Mouse (Mus musculus) spleen, postnatal 4 days (tissue): ENCODE measurements around the gene Hectd4.
A peak's percentile ranks its signal among the peaks of the same experiment; 100 is the strongest.

ENCODE experiments used
- DNase-seq, 2 experiments: peaks; one replicate each; pipeline ENCODE4 v3.0.0; 2022; ENCODE audit warnings: low spot score in 2 of 2

Gene Hectd4

DNA sequence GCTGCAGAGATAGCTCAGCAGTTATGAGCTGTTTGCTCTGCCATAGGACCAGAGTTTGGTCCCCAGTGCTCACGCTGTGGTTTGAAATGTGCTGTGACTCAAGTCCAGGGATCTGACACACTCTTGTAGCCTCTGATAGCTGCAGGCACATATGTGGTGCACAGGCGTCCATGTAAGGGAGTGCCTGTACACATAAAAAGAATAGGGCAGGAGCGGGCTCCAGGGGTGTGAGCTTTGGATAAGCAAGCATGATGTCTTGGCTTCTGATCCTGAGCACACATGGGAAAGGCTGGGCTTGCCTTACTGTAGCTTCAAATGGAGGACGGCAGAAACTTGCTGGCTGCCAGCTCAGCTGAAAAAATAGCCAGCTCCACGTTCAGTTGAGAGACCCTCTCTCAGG lies 175.6 kb downstream of the Hectd4 start:
- DNase-seq: no peak

- peak; percentile 96 to 98 for DNase-seq
Measured at GRCm38 (mm10) chr5:121397187-121398145, 177.4 kb downstream of the Hectd4 start, which contains the start of gene Naa25. TSS of gene Naa25 (plus strand) at chr5:121397936.

DNA sequence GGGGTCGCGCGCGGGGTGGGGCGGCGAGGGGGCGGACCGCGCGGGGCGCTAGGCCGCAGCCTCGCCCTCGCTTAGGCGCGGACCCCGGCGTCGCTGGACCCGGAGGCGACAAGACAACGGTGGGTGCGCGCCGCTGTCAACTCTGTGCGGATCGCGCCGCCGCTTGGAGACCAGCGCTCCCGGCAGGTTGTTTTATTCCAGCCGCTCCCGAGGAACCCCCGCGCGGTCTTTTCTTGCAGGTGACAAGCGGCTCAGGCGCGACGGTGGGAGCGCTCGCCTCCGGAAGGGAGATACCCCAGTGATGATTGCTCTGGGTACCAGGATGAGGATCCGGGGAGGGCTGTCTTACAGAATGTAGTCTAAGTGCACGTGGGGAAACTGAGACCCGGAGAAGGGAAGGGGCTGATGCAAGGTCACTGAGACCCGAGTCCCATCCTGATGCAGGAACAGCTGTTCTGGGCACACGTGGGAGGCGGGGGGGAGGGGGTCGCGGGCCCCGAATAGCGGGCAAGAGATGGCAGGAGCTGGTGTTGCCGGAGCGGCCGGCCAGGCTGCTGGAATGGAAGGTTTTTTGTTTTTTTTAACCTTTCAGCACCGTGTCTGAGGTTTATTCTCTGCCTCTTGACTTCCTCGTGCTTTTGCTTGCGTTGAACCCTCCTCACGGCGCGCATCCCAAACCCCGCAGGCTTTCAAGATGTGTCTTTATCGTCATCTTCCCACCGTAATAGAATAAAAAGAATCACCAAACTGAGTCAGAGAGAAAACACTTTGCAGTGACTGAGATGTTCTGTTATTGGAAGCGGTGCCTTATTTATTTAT lies 178.3 kb downstream of the Hectd4 start:
- DNase-seq: no peak

DNA sequence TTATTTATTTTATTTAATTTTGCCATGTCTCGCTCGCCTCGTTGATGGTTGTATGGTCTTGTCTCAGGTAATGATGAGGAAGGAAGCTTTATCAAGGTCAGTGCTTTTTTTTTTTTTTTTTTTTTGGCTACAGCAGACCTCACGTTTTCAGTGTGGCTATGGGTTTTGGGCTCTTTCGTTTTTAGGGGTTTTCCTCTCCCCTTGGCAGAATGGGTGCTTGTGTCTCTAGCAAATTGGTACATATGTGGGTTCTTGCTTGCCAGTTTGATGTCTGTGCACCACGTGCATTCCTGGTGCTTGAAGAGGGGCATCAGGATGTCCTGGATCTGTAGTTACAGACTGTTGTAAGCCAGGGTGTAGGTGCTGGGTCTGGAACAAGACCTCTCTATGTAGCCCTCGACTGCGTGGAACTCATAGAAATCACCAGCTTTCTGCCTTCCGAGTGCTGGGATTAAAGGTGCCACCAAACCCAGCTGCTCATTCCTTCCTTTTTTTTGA lies 179.0 kb downstream of the Hectd4 start:
- no peak for DNase-seq

DNA sequence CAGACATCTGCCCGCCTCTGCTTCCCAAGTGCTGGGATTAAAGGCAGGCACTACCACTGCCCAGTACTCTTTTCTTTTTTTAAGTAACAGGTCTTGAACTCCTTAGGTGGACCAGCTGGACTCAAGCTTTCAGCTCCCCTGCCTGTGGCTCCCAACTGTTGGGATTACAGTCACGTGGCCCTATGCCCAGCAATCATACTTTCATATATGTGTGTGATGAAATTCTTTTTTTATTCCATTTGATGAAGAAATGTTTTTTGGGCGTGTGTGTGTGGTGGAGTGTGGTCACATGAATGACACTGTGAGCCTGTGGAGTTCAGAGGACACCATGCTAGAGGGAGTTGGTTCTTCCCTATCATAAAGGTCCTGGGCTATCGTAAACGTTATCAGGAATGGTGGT lies 179.5 kb downstream of the Hectd4 start:
- no peak for DNase-seq

- DNase-seq: no peak
Measured at GRCm38 (mm10) chr5:121400064-121400463, 180.0 kb downstream of the Hectd4 start.

DNA sequence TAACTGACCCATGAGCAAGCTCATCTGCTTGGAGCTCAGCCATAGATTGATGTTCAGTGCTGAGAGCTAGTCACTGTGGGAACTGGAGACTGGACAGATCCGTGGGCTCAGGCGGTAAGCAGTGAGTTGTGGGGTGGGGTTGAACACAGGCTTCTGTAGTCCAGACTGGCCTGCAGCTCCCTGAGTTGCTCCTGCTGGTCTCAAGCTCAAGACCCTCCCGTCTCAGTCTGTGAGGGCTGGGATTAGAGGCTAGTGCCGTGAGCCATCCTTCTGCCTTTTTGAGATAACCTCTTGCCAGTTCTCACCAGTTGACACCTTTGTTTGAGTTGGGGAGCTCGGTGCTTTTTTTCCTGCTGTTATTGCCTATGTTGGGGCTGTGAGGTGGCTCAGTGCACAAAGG lies 180.8 kb downstream of the Hectd4 start:
- no peak for DNase-seq

- DNase-seq: no peak
Measured at GRCm38 (mm10) chr5:121407856-121408255, 187.8 kb downstream of the Hectd4 start.

DNA sequence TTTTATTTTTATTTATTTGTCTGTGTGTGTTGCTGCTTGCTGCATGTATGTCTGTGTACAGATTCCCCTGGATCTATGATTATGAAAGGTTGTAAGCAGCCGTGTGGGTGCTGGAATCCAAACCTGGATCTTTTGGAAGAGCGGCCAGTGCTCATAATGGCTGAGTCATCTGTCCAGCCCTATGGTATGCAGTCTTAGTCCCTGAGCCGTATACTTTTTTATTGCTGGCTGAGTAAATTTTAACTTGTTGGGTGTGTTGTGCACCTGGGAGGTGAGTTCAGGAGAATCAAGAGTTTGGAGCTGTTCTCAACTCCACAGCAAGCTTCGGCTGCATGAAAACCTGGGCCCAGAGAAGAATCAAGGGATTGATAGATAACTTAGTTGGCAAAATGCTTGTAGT lies 191.0 kb downstream of the Hectd4 start:
- no peak for DNase-seq
